Mouse (Mus musculus) CD4-positive, CD25-positive, alpha-beta regulatory T cell, adult 4 months (primary cell): ENCODE data around the gene Eef2. TPM values are rescaled to one million over a fixed set of nuclear protein-coding genes. Genes with fewer than 3 reads are reported as not detected.
"Not testable (repeated sequence)": the region's sequence is repeated elsewhere in the genome, so short reads cannot be mapped to it uniquely, and the experiment has no call there.

Experiments used
- ATAC-seq: one replicate; pipeline ENCODE4 v1.8.0; 2017
- polyA plus RNA-seq, 2 experiments: library from polyadenylated mRNA; unstranded; fragments of 100-300 nt; shearing (Covaris generic); gene quantifications; one replicate each; pipeline ENCODE4 v1.2.1; 2017

The Eef2 gene
- polyA plus RNA-seq, 2 experiments from 2014 or later = 934 to 1,665 TPM

GRCm38 (mm10) chr10:81201807-81202758, 25.7 kb downstream of the Eef2 start, which contains the start of gene Nmrk2:
Gene Nmrk2, minus strand, starts transcription at chr10:81202051.
- no peak for ATAC-seq

GRCm38 (mm10) chr10:81202978-81203720, 26.7 kb downstream of the Eef2 start:
- no peak for ATAC-seq

GRCm38 (mm10) chr10:81204137-81204536, 27.7 kb downstream of the Eef2 start:
- ATAC-seq = no peak

- no peak for ATAC-seq
Measured at GRCm38 (mm10) chr10:81210154-81210553, 33.7 kb downstream of the Eef2 start.

GRCm38 (mm10) chr10:81216260-81216659, 39.8 kb downstream of the Eef2 start:
- ATAC-seq = no peak

- no peak for ATAC-seq
Measured at GRCm38 (mm10) chr10:81216810-81217209, 40.4 kb downstream of the Eef2 start.

- peak; percentile 63 for ATAC-seq
Measured at GRCm38 (mm10) chr10:81217267-81217666, 40.8 kb downstream of the Eef2 start.

- ATAC-seq = peak; percentile 72
Measured at GRCm38 (mm10) chr10:81217964-81218363, 41.5 kb downstream of the Eef2 start.

GRCm38 (mm10) chr10:81221402-81222015, 45.1 kb downstream of the Eef2 start:
- ATAC-seq = no peak

- not testable (repeated sequence) for ATAC-seq
Measured at GRCm38 (mm10) chr10:81223731-81224130, 47.3 kb downstream of the Eef2 start.

GRCm38 (mm10) chr10:81229735-81230437, 53.5 kb downstream of the Eef2 start:
- ATAC-seq = peak; percentile 36

- peak; percentile 49 for ATAC-seq
Measured at GRCm38 (mm10) chr10:81230438-81231332, 54.3 kb downstream of the Eef2 start, which contains the start of gene Atcay. Gene Atcay, minus strand, starts transcription at chr10:81230833.

GRCm38 (mm10) chr10:81231436-81231835, 55.0 kb downstream of the Eef2 start:
- ATAC-seq = no peak

Other genes with a start within 250 kb of the Eef2 start
- 10 to 100 TPM; 25.3 to 38.9 TPM for gene Gadd45b, start 246.6 kb upstream of the Eef2 start, polyA plus RNA-seq
- under 1 TPM in 1 of 2 experiments, not detected in 1; 0.54 TPM for gene Gng7, start 161.7 kb upstream of the Eef2 start, polyA plus RNA-seq
- not detected for gene Diras1, start 151.0 kb upstream of the Eef2 start, polyA plus RNA-seq
- 1 to 10 TPM; 3.3 to 4.7 TPM for gene Slc39a3, start 139.2 kb upstream of the Eef2 start, polyA plus RNA-seq
- 100 to 1,000 TPM in 1 of 2 experiments, 10 to 100 TPM in 1; 78.9 to 148 TPM for gene Sgta, start 116.5 kb upstream of the Eef2 start, polyA plus RNA-seq
- 1 to 10 TPM; 2.0 to 2.5 TPM for gene Thop1, start 106.6 kb upstream of the Eef2 start, polyA plus RNA-seq
- not detected for gene Creb3l3, start 77.8 kb upstream of the Eef2 start, polyA plus RNA-seq
- gene Map2k2, start 70.7 kb upstream of the Eef2 start, polyA plus RNA-seq = 10 to 100 TPM; 21.5 to 28.1 TPM
- gene Zbtb7a, start 41.4 kb upstream of the Eef2 start, polyA plus RNA-seq = 10 to 100 TPM in 1 of 2 experiments, 1 to 10 TPM in 1; 6.5 to 11.3 TPM
- 10 to 100 TPM; 17.1 to 20.0 TPM for gene Pias4, start 8.7 kb upstream of the Eef2 start, polyA plus RNA-seq
- gene Dapk3, start 6.4 kb downstream of the Eef2 start, polyA plus RNA-seq = 1 to 10 TPM; 1.3 to 2.6 TPM
- gene 4930442H23Rik, start 7.2 kb downstream of the Eef2 start, polyA plus RNA-seq = not detected
- under 1 TPM; 0.31 to 0.44 TPM for gene Nmrk2, start 25.4 kb downstream of the Eef2 start, polyA plus RNA-seq
- gene Atcay, start 54.2 kb downstream of the Eef2 start, polyA plus RNA-seq = 1 to 10 TPM; 4.0 to 6.2 TPM
- gene Zfr2, start 56.5 kb downstream of the Eef2 start, polyA plus RNA-seq = 1 to 10 TPM; 1.6 to 1.7 TPM
- 100 to 1,000 TPM in 1 of 2 experiments, 10 to 100 TPM in 1; 63.6 to 103 TPM for gene Matk, start 76.3 kb downstream of the Eef2 start, polyA plus RNA-seq
- gene Mrpl54, start 90.3 kb downstream of the Eef2 start, polyA plus RNA-seq = 100 to 1,000 TPM; 111 to 132 TPM
- gene Apba3, start 90.3 kb downstream of the Eef2 start, polyA plus RNA-seq = 10 to 100 TPM; 12.5 to 14.8 TPM
- gene Tjp3, start 115.0 kb downstream of the Eef2 start, polyA plus RNA-seq = 1 to 10 TPM; 2.4 to 2.6 TPM
- gene Pip5k1c, start 116.3 kb downstream of the Eef2 start, polyA plus RNA-seq = 10 to 100 TPM; 14.6 to 15.1 TPM
- 1 to 10 TPM; 4.2 to 4.7 TPM for gene Cactin, start 144.5 kb downstream of the Eef2 start, polyA plus RNA-seq
- gene Tbxa2r, start 152.1 kb downstream of the Eef2 start, polyA plus RNA-seq = 10 to 100 TPM; 19.3 to 22.0 TPM
- under 1 TPM; 0.15 to 0.28 TPM for gene Gipc3, start 166.6 kb downstream of the Eef2 start, polyA plus RNA-seq
- 10 to 100 TPM; 14.4 to 17.3 TPM for gene Hmg20b, start 173.8 kb downstream of the Eef2 start, polyA plus RNA-seq
- gene Mfsd12, start 180.9 kb downstream of the Eef2 start, polyA plus RNA-seq = 1 to 10 TPM; 1.3 to 1.5 TPM
- 1 to 10 TPM in 1 of 2 experiments, under 1 TPM in 1; 0.34 to 2.0 TPM for gene 4930404N11Rik, start 189.2 kb downstream of the Eef2 start, polyA plus RNA-seq
- gene Fzr1, start 201.9 kb downstream of the Eef2 start, polyA plus RNA-seq = 10 to 100 TPM; 12.3 to 16.4 TPM
- 10 to 100 TPM in 1 of 2 experiments, 1 to 10 TPM in 1; 9.4 to 13.9 TPM for gene Dohh, start 207.8 kb downstream of the Eef2 start, polyA plus RNA-seq
- gene Gm48551, start 207.8 kb downstream of the Eef2 start, polyA plus RNA-seq = 1 to 10 TPM; 2.2 to 3.7 TPM
- gene Gm48552, start 212.4 kb downstream of the Eef2 start, polyA plus RNA-seq = 1 to 10 TPM in 1 of 2 experiments, under 1 TPM in 1; 0.71 to 2.3 TPM
- gene Smim24, start 216.4 kb downstream of the Eef2 start, polyA plus RNA-seq = 10 to 100 TPM in 1 of 2 experiments, 1 to 10 TPM in 1; 9.0 to 10.8 TPM